Mouse (Mus musculus) hindbrain, embryonic 11.5 days (tissue): ENCODE results near the gene Begain. TPM values are rescaled to one million over a fixed set of nuclear protein-coding genes. Genes with fewer than 3 reads are reported as not detected.

ENCODE experiments used
- ATAC-seq: fragments of 200-750 bp; cut with Nextera tagmentation; 2 replicates; pipeline ENCODE4 v1.8.0; 2017; ENCODE audit warnings: mild to moderate bottlenecking, moderate TSS enrichment, moderate library complexity; ENCODE audit not compliant: low FRiP score
- DNase-seq: peaks from one replicate; pipeline ENCODE4 v3.0.0-alpha.2; 2015; ENCODE audit warnings: low spot score
- H3K27ac ChIP-seq: fragments of 300-500 bp; sonication (generic); 2 replicates; pipeline ENCODE4 v1.5.1; 2014; ENCODE audit warnings: mild to moderate bottlenecking, low read depth, low read length
- H3K27me3 ChIP-seq: fragments of 300-500 bp; sonication (generic); 2 replicates; pipeline ENCODE4 v1.6.1; 2014; ENCODE audit warnings: mild to moderate bottlenecking, low read length, moderate library complexity, mixed read lengths; ENCODE audit not compliant: control insufficient read depth, insufficient read depth
- H3K36me3 ChIP-seq: fragments of 300-500 bp; sonication (generic); 2 replicates; pipeline ENCODE4 v1.6.1; 2014; ENCODE audit warnings: mild to moderate bottlenecking, low read length, moderate library complexity, mixed read lengths; ENCODE audit not compliant: control insufficient read depth, insufficient read depth
- H3K4me1 ChIP-seq: fragments of 300-500 bp; sonication (generic); replicated peaks from 2 replicates; pipeline ENCODE4 v1.6.1; 2014; ENCODE audit warnings: low read length, mixed read lengths; ENCODE audit not compliant: control insufficient read depth, insufficient read depth
- H3K4me2 ChIP-seq: fragments of 300-500 bp; sonication (generic); replicated peaks from 2 replicates; pipeline ENCODE4 v1.6.1; 2014; ENCODE audit warnings: mild to moderate bottlenecking, low read depth, low read length
- H3K4me3 ChIP-seq: fragments of 300-500 bp; sonication (generic); 2 replicates; pipeline ENCODE4 v1.5.1; 2014; ENCODE audit warnings: low read depth, low read length
- H3K9ac ChIP-seq: fragments of 300-500 bp; sonication (generic); 2 replicates; pipeline ENCODE4 v1.6.1; 2014; ENCODE audit warnings: low read depth, low read length
- H3K9me3 ChIP-seq: fragments of 300-500 bp; sonication (generic); 2 replicates; pipeline ENCODE4 v1.6.1; 2016; ENCODE audit warnings: low read length; ENCODE audit not compliant: control insufficient read depth
- WGBS: fragments of 180-500 bp; shearing (Covaris S2); extraction: QIAGEN DNeasy Blood & Tissue Kit; methylation state at CpG from one replicate; pipeline ENCODE4 v1.1.7; 2014; 5-methylcytosine and 5-hydroxymethylcytosine counted together
- polyA plus RNA-seq: library from polyadenylated mRNA; unstranded; fragments of >200 nt; fragmentation: Nextera tagmentation; extraction: Ambion mirVana; gene quantifications from 2 replicates; pipeline ENCODE4 v1.2.1, GENCODE M21; 2014

Begain gene
- polyA plus RNA-seq, 1 experiment from 2014 or later: 16.1 TPM

DNA sequence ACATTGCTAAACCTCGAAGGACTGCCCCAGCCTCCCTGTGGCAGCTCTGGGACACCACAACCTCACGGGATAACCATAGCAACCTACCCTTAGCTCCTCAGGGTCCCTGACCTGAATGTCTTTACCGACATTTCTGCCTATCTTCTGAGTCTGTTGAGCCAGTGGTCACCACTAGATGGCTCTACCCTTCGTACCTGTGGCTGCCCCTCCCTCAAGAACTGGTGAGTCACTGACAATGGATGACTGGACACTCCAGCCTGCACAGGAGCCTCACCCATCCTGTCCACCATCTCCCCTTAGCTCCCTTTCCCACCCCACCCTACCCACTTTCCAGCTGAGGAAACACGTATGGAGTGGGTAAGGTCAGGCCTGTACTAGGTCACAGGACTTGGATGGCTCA lies 23.5 kb downstream of the Begain start:
- DNase-seq (peak; percentile 30), ATAC-seq (no peak)
- Histone ChIP-seq H3K4me3 (no peak overlapping the region), H3K9ac (no peak overlapping the region), H3K27me3 (no peaks in the 10 kb centered on the region), H3K27ac (no peak overlapping the region), H3K9me3 (no peaks in the 10 kb centered on the region), H3K4me2 (no peak overlapping the region), H3K36me3 (no peaks in the 10 kb centered on the region), H3K4me1 (no peaks in the 10 kb centered on the region)
- WGBS: 25% methylated on average over 5 of the region's 5 CpGs

DNA sequence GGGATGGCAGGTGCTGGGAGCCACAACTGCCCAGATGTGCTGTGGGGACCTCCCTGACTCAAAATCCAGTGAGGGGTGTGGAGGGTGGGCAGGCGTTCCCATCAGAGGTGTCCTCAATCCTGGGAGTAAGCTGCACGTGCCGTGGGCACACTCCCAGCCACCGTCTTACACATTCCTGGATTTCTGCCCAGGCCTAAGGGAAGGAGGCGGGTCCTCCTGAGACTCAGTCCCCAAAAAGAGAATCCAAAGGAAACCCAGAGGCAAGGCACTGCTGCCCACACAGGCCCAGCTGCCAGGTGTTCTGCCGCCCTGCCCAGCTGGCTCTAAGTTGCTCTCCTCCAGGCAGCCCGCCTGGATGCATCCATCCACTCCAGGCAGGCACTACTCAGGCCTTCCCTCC lies 28.7 kb downstream of the Begain start:
- H3K27me3 ChIP-seq: peaks cover 2% of the 10 kb centered on the region
- H3K27ac ChIP-seq: no peak overlapping the region
- no peak for ATAC-seq
- 90% methylated on average over 7 of the region's 7 CpGs for WGBS
- no peaks in the 10 kb centered on the region for H3K9me3 ChIP-seq
- DNase-seq: no peak
- H3K4me2 ChIP-seq: no peak overlapping the region
- no peaks in the 10 kb centered on the region; the same call in 1 of the 2 replicates for H3K4me1 ChIP-seq
- H3K36me3 ChIP-seq: no peaks in the 10 kb centered on the region
- H3K4me3 ChIP-seq: no peak overlapping the region
- no peak overlapping the region for H3K9ac ChIP-seq

DNA sequence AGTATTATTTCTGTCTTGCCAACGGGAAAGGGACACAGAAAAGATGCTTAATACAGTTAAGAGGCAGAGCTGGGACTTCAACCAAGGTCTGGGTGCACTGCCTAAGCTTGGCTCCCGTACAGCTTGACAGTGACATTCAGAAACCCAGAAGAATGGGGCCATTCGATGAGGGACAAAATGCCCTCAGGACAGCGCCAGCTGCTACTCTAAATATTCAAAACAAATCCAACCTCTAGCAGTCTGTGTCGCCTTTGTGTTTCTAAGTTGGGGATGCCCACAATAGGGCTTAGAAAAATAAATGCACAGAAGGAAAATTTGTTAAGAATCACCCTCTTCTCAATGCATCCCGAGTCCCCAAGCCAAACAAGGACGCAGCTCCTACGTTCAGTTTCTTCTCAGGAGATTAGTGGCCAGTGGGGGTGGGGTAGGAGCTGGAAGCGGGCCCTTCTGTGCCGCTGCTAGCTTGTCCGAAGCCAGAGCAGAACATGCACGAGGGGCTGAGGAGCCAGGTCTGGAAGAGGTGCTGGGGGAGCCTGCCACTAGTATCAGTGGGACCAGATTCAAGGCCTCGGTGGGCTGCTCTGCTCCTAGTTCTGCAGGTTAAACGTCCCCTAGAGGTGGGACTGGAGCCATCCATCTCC lies 29.7 kb downstream of the Begain start:
- Histone ChIP-seq H3K27ac (peak overlapping the region; percentile 51; the same call in 1 of the 2 replicates), H3K27me3 (peaks cover 6% of the 10 kb centered on the region), H3K9me3 (no peaks in the 10 kb centered on the region), H3K4me1 (no peaks in the 10 kb centered on the region; the same call in 1 of the 2 replicates), H3K4me2 (no peak overlapping the region), H3K9ac (no peak overlapping the region), H3K36me3 (no peaks in the 10 kb centered on the region), H3K4me3 (no peak overlapping the region)
- peak; percentile 27 for DNase-seq
- 42% methylated on average over 14 of the region's 14 CpGs for WGBS
- no peak for ATAC-seq

DNA sequence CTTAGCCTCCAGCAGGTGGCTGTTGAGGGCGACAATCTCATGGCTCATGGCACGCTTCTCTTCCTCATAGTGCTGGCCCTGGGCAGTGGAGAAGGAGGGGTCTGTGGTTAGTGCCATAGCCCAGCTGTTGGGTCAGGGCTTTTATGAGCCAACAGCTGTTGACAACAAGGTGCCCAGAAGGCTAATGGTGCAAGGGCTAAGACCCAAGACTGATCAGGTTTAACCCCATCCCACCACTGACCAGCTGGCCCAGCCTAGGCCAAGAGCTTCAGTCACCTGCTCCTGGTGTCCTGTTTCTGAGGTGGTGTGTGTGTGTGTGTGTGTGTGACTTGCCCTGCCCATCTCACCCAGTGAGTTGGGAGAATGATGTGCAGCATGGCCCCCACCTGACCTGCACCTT lies 31.0 kb downstream of the Begain start:
- Histone ChIP-seq H3K4me1 (peaks cover 2% of the 10 kb centered on the region; the same call in 1 of the 2 replicates), H3K9me3 (no peaks in the 10 kb centered on the region), H3K36me3 (no peaks in the 10 kb centered on the region), H3K9ac (no peak overlapping the region), H3K4me3 (no peak overlapping the region), H3K27ac (no peak overlapping the region), H3K4me2 (no peak overlapping the region), H3K27me3 (peaks cover 6% of the 10 kb centered on the region)
- DNase-seq: no peak
- WGBS: 89% methylated on average over 2 of the region's 2 CpGs
- ATAC-seq: no peak

DNA sequence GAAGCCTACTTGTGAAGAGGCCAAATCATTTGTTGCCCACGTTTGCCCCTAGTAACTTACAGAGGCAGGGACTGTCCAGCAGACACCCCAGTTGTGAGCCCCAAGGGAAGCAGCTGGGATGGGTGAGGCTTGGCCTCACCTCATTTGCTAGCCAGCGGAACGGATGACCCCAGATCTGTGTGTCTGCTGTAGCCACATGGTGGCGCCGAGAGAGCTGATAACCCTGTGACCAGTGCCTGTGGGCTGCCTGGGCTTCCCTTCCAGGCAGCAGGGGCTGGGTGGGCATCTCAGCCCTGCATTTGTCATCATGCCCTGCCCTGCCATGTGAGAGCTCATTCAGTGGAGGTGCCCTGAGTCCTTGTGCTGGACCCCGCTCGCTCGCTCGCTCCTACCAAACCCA lies 44.2 kb downstream of the Begain start:
- Histone ChIP-seq H3K27ac (no peak overlapping the region), H3K36me3 (no peaks in the 10 kb centered on the region), H3K9me3 (no peaks in the 10 kb centered on the region), H3K9ac (no peak overlapping the region), H3K4me2 (no peak overlapping the region), H3K4me3 (no peak overlapping the region), H3K27me3 (no peaks in the 10 kb centered on the region), H3K4me1 (no peaks in the 10 kb centered on the region)
- WGBS: 55% methylated on average over 9 of the region's 9 CpGs
- ATAC-seq (peak; percentile 43; the same call in 1 of the 2 replicates), DNase-seq (peak; percentile 44)

DNA sequence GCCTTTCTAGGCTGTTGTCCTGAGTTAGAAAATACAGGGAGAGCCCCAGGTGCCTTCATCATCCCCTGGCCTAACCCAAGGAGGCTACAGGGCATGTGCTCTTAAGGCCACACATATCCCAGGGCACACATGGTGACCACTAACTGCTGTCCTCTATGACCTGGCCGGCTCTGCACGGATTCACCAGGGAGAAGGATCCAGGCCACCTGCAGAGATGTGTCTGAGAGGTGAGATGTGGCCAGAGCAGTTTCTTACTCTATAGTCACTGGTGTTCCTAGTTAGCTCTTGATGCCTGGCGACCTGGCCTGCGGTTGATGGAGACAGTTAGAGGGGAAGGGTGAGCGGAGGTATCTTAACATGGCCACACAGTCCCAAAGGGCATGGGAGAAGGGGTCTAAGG lies 45.1 kb downstream of the Begain start:
- 89% methylated on average over 5 of the region's 5 CpGs for WGBS
- no peaks in the 10 kb centered on the region for H3K27me3 ChIP-seq
- ATAC-seq: no peak
- H3K9ac ChIP-seq: no peak overlapping the region
- no peaks in the 10 kb centered on the region for H3K9me3 ChIP-seq
- H3K4me3 ChIP-seq: no peak overlapping the region
- no peak overlapping the region for H3K27ac ChIP-seq
- no peaks in the 10 kb centered on the region for H3K36me3 ChIP-seq
- DNase-seq: no peak
- no peak overlapping the region for H3K4me2 ChIP-seq
- no peaks in the 10 kb centered on the region for H3K4me1 ChIP-seq

DNA sequence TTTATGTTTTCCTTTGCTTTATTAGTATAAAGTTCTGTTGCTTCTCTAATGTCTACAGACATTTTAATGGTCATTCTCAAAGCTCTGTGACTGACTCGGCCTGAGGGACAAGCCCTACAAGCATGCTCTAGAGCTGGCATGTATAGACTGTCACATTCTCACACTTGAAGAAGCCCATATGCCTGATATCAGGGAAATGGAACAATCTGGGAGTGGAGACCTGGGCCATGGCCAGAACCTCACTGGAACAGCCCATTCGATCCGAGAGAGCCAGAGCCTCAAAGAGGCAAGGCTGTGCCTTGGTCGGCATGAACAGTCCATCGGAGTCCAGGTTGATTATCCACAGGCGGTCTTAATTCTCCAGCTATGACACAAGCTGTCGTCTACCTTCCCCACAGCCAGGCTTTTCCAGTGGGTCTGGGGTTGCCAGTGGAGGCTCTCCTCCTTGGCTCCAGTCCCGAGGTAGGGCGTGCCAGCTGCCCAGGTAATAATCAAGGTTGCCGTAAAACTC lies 45.8 kb downstream of the Begain start:
- Histone ChIP-seq H3K9me3 (no peaks in the 10 kb centered on the region), H3K4me3 (no peak overlapping the region), H3K9ac (no peak overlapping the region), H3K36me3 (no peaks in the 10 kb centered on the region), H3K27ac (no peak overlapping the region), H3K4me1 (no peaks in the 10 kb centered on the region), H3K27me3 (no peaks in the 10 kb centered on the region), H3K4me2 (no peak overlapping the region)
- no peak for DNase-seq
- 91% methylated on average over 10 of the region's 10 CpGs for WGBS
- ATAC-seq: no peak

DNA sequence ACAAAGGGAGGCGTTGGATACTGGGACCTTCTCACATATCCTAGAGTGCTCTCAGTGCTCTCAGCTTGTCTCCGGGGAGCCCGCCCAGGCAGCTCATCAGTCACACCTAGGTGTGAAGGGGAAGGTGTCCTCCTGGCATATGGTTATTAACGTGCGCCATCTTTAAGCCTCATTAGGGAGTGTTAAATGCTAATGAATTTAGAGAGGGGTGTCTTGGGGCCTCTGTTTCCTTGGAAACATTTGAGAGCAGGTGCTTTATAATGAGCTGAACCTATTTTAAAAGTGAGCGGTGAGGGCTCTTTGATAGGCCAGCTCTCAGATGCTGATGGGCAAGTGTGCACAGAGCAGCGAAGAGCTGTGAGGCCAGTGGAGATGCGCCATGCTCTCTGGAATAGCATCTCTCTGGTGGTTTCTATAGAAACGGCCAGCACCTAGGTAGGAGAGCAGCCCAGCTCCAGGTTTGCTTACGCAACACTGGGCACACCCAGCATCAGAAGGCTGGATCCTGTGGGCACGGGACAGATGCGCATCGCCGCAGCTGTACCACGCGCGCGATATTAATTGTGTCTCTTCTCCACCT lies 57.9 kb downstream of the Begain start:
- Histone ChIP-seq H3K36me3 (no peaks in the 10 kb centered on the region), H3K9me3 (no peaks in the 10 kb centered on the region), H3K9ac (no peak overlapping the region), H3K4me3 (no peak overlapping the region), H3K27ac (peak overlapping the region; percentile 24; the same call in 1 of the 2 replicates), H3K4me1 (peaks cover 2% of the 10 kb centered on the region; the same call in 1 of the 2 replicates), H3K4me2 (no peak overlapping the region), H3K27me3 (no peaks in the 10 kb centered on the region)
- 79% methylated on average over 18 of the region's 18 CpGs for WGBS
- ATAC-seq (0 out of 2 replicates have a peak, but pooled peaks have one; percentile 29), DNase-seq (no peak)

DNA sequence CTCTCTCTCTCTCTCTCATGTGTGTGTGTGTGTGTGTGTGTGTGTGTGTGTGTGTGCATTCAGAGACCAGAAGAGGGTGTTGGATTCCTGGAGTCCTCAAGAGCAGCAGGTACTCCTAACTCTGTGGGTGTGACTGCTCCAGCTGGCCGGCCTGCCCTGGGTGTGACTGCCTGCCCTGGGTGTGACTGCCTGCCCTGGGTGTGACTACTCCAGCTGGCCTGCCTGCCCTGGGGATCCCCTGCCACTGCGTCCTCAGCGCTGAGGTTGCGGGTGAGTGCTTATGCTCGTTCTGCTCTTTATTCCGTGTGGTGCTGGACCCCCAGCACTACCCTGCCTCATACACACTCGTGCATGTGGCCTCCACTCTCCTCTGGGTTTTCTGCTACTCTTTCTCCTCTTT lies 65.0 kb downstream of the Begain start:
- no peak overlapping the region for H3K4me2 ChIP-seq
- H3K9ac ChIP-seq: no peak overlapping the region
- ATAC-seq (no peak), DNase-seq (no peak)
- no peak overlapping the region for H3K4me3 ChIP-seq
- no peaks in the 10 kb centered on the region for H3K27me3 ChIP-seq
- H3K27ac ChIP-seq: no peak overlapping the region
- H3K9me3 ChIP-seq: no peaks in the 10 kb centered on the region
- H3K36me3 ChIP-seq: no peaks in the 10 kb centered on the region
- WGBS: 72% methylated on average over 7 of the region's 7 CpGs
- 0 out of 2 replicates have a peak, but pooled peaks cover 2% of the 10 kb centered on the region for H3K4me1 ChIP-seq
